ENCODE assay signal across 7 mouse cellular contexts in the genomic region with DNA sequence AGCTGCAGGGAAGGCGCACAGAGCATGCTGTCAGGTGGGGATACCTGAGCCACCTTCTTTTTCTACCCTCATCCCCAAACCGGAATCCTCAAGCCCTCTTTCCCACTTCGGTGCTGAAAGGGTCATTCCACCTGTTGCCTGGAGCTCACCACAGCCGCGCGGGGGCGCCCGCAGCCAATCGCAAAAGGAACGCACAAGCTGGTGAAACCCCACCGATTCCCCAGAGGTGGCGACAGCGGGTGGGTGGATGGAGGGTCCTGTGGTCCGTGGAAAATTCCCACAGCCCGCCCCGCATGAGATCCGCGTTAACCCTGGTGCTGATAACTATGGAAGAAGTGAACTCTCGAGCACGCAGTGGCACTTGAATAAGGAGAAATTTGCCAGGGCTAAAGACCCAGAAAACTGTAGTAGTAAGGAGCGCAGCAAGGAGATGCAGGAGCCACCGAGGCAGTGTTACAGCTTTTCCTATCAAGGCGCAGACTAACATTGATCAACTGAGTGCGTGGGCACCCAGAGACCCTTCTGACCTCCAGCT. TPM values are rescaled to one million over a fixed set of nuclear protein-coding genes. Genes with fewer than 3 reads are reported as not detected.
DNase-seq lines count a peak whose midpoint lies in the region; ATAC-seq and TF ChIP-seq lines count a peak whose summit lies in the region.

No protein-coding gene starts in this region.

- H3K9me3 ChIP-seq in hindbrain, embryonic 12.5 days (replicated peaks), result no peaks in the 10 kb centered on the region

- H3K4me1 ChIP-seq in hindbrain, embryonic 12.5 days, result peaks cover 23% of the 10 kb centered on the region
- peaks cover 13% of the 10 kb centered on the region for H3K4me1 ChIP-seq in small intestine, adult 2 months (ENCODE audit: control insufficient read depth, insufficient read depth, insufficient read length, low read length)

- WGBS in hindbrain, embryonic 12.5 days, result 4% methylated on average over 24 of the region's 24 CpGs
- WGBS in small intestine, adult 2 months, result 2% methylated on average over 24 of the region's 24 CpGs

- DNase-seq in Muller cell, postnatal 12 days (ENCODE audit: inconsistent ontology term), result peak; percentile 88
- DNase-seq in brain, adult 2 months (ENCODE audit: low read depth, low spot score), result peak; percentile 73
- DNase-seq in forelimb bud, embryonic 11.5 days (ENCODE audit: low read depth, low spot score), result peak; percentile 77
- peak; percentile 68 to 72 for DNase-seq in layer of hippocampus, postnatal 36 days

- peak overlapping the region; percentile 4; the same call in 1 of the 2 replicates for H3K4me3 ChIP-seq in hindbrain, embryonic 12.5 days
- peak overlapping the region; percentile 20; the same call in 1 of the 2 replicates for H3K4me3 ChIP-seq in small intestine, adult 2 months (ENCODE audit: low read depth, low read length)

- ATAC-seq in hindbrain, embryonic 12.5 days (ENCODE audit: low FRiP score), result no peak
- peak; percentile 80 for ATAC-seq in megakaryocyte, adult 5-6 weeks (ENCODE audit: poor library complexity, severe bottlenecking)

- no peak for TF ChIP-seq POLR2A in small intestine, adult 2 months (IDR thresholded peaks at IDR 0.05; ENCODE audit: low read depth, low read length)

- no peaks in the 10 kb centered on the region for H3K36me3 ChIP-seq in hindbrain, embryonic 12.5 days
- no peaks in the 10 kb centered on the region for H3K36me3 ChIP-seq in small intestine, adult 2 months (ENCODE audit: control insufficient read depth, insufficient read depth, low read length)

- H3K27ac ChIP-seq in hindbrain, embryonic 12.5 days, result no peak overlapping the region
- H3K27ac ChIP-seq in small intestine, adult 2 months (ENCODE audit: insufficient read depth, low read depth, low read length), result no peak overlapping the region

- H3K4me2 ChIP-seq in hindbrain, embryonic 12.5 days (replicated peaks), result 0 out of 2 replicates have a peak overlapping the region, but pooled peaks have one; percentile 8

- peaks cover 94% of the 10 kb centered on the region for H3K27me3 ChIP-seq in hindbrain, embryonic 12.5 days
- peaks cover 35% of the 10 kb centered on the region for H3K27me3 ChIP-seq in small intestine, adult 2 months (ENCODE audit: control insufficient read depth, insufficient read depth, low read length)

- peak; percentile 70 for TF ChIP-seq CTCF in small intestine, adult 2 months (IDR thresholded peaks at IDR 0.05; ENCODE audit: extremely low read depth, insufficient read length, insufficient replicate concordance, low read depth, low read length)

- no peak overlapping the region for H3K9ac ChIP-seq in hindbrain, embryonic 12.5 days

RNA-seq across cellular contexts. Expression of gene Notum, which starts 2.0 kb away (rescaled TPM):
- polyA plus RNA-seq in hindbrain, embryonic 12.5 days (2016; fragmentation: Nextera tagmentation; extraction: Ambion mirVana), result 1.7 and 3.0 TPM in 2 replicates
- total RNA-seq in layer of hippocampus, postnatal 36 days (2021), result 1 to 10 TPM; 3.6 to 3.7 TPM
- total RNA-seq in megakaryocyte, adult 5-6 weeks (2015), result not detected in 2 replicates
- not detected in 2 replicates for total RNA-seq in megakaryocyte, adult 5-6 weeks (2017)
- polyA plus RNA-seq in small intestine, adult 2 months (2012; rRNA removed), result 0.67 and 0.99 TPM in 2 replicates

RNA-seq across cellular contexts. Expression of gene Myadml2, which starts 11.0 kb away (rescaled TPM):
- 0.39 and 0.60 TPM in 2 replicates for polyA plus RNA-seq in hindbrain, embryonic 12.5 days (2016; fragmentation: Nextera tagmentation; extraction: Ambion mirVana)
- total RNA-seq in layer of hippocampus, postnatal 36 days (2021), result 1 to 10 TPM; 4.2 to 4.4 TPM
- total RNA-seq in megakaryocyte, adult 5-6 weeks (2015), result not detected in 2 replicates
- total RNA-seq in megakaryocyte, adult 5-6 weeks (2017), result not detected in 2 replicates
- polyA plus RNA-seq in small intestine, adult 2 months (2012; rRNA removed), result 0.39 and 1.0 TPM in 2 replicates

RNA-seq across cellular contexts. Expression of gene Aspscr1, which starts 13.8 kb away (rescaled TPM):
- 144 and 151 TPM in 2 replicates for polyA plus RNA-seq in hindbrain, embryonic 12.5 days (2016; fragmentation: Nextera tagmentation; extraction: Ambion mirVana)
- 10 to 100 TPM; 45.6 to 47.6 TPM for total RNA-seq in layer of hippocampus, postnatal 36 days (2021)
- total RNA-seq in megakaryocyte, adult 5-6 weeks (2015), result 57.9 and 63.1 TPM in 2 replicates
- 59.5 and 70.2 TPM in 2 replicates for total RNA-seq in megakaryocyte, adult 5-6 weeks (2017)
- polyA plus RNA-seq in small intestine, adult 2 months (2012; rRNA removed), result 86.9 and 138 TPM in 2 replicates

RNA-seq across cellular contexts. Expression of gene Pycr1, which starts 15.4 kb away (rescaled TPM):
- polyA plus RNA-seq in hindbrain, embryonic 12.5 days (2016; fragmentation: Nextera tagmentation; extraction: Ambion mirVana), result 28.5 and 28.8 TPM in 2 replicates
- 1 to 10 TPM; 1.8 to 2.1 TPM for total RNA-seq in layer of hippocampus, postnatal 36 days (2021)
- total RNA-seq in megakaryocyte, adult 5-6 weeks (2015), result 3.5 and 3.7 TPM in 2 replicates
- 2.9 TPM in 2 replicates for total RNA-seq in megakaryocyte, adult 5-6 weeks (2017)
- 17.1 and 19.9 TPM in 2 replicates for polyA plus RNA-seq in small intestine, adult 2 months (2012; rRNA removed)

RNA-seq across cellular contexts. Expression of gene Mafg, which starts 25.5 kb away (rescaled TPM):
- 40.1 TPM in 2 replicates for polyA plus RNA-seq in hindbrain, embryonic 12.5 days (2016; fragmentation: Nextera tagmentation; extraction: Ambion mirVana)
- total RNA-seq in layer of hippocampus, postnatal 36 days (2021), result 10 to 100 TPM; 77.3 to 86.3 TPM
- 23.1 and 23.8 TPM in 2 replicates for total RNA-seq in megakaryocyte, adult 5-6 weeks (2015)
- 58.7 and 68.0 TPM in 2 replicates for total RNA-seq in megakaryocyte, adult 5-6 weeks (2017)
- 24.8 and 33.6 TPM in 2 replicates for polyA plus RNA-seq in small intestine, adult 2 months (2012; rRNA removed)

Comparison
In these comparisons a context has a peak if more than half of its experiments do, and no peak if none do; other contexts are left out.
1. RNA of gene Notum, which starts 2.0 kb away (total RNA-seq): 3.6 to 3.7 TPM in layer of hippocampus, postnatal 36 days; not detected in megakaryocyte, adult 5-6 weeks; every median in the first group is over 4 times any median in the second.
2. RNA of gene Myadml2, which starts 11.0 kb away (total RNA-seq): 4.2 to 4.4 TPM in layer of hippocampus, postnatal 36 days; not detected in megakaryocyte, adult 5-6 weeks; every median in the first group is over 4 times any median in the second.
3. Peak in every context shown above with its lines, with median percentiles within 50 percentile points of each other: DNase-seq.